Mouse (Mus musculus) CH12.LX (cell line): ENCODE data around the gene Sparc.

ENCODE experiments used
- CTCF ChIP-seq, 2 experiments: IDR thresholded peaks in 1 of 2; conservative IDR thresholded peaks in 1 of 2; 2 replicates each; pipeline ENCODE4 v1.5.1; 2011 to 2012; ENCODE audit warnings: low read depth in 2 of 2, low read length in 2 of 2, improper control_type of control experiment in 1 of 2, inconsistent platforms in 1 of 2, mild to moderate bottlenecking in 1 of 2, moderate library complexity in 1 of 2
- POLR2A ChIP-seq: IDR thresholded peaks from 2 replicates; pipeline ENCODE4 v1.6.1; 2011; ENCODE audit warnings: low read depth, mild to moderate bottlenecking, improper control_type of control experiment, low read length
- TCF12 ChIP-seq: IDR thresholded peaks from 2 replicates; pipeline ENCODE4 v1.6.1; 2014; ENCODE audit warnings: low read depth, mild to moderate bottlenecking, inconsistent platforms, low read length, improper control_type of control experiment
- UBTF ChIP-seq: IDR thresholded peaks from 2 replicates; pipeline ENCODE4 v1.6.1; 2012; ENCODE audit warnings: low read depth, mild to moderate bottlenecking, inconsistent platforms, low read length, improper control_type of control experiment, moderate library complexity

GRCm38 (mm10) chr11:55436089-55436488 lies 13.1 kb upstream of the Sparc start:
- no peak for TF ChIP-seq TCF12
- no peak for TF ChIP-seq POLR2A
- no peak for TF ChIP-seq UBTF
- no peak for TF ChIP-seq CTCF (conservative IDR thresholded peaks at IDR 0.05 in 1 of 2, IDR thresholded peaks at IDR 0.05 in 1 of 2; ENCODE audit: low read depth in 2 of 2, low read length in 2 of 2)
